Mouse (Mus musculus): ENCODE data around the gene Acp5. TPM values are rescaled to one million over a fixed set of nuclear protein-coding genes. Genes with fewer than 3 reads are reported as not detected.
"Not testable (repeated sequence)": the region's sequence is repeated elsewhere in the genome, so short reads cannot be mapped to it uniquely, and the experiment has no call there.

Gene Acp5
- under 1 TPM; 0.40 to 0.53 TPM for total RNA-seq (2021)
- long read RNA-seq, experiment 1: 0 reads
- long read RNA-seq, experiment 2, partial matches to known transcripts: 0 of 1 reads
- long read RNA-seq, experiment 2, other reads (novel, unspliced or antisense): 0 of 1 reads

GRCm38 (mm10) chr9:22135644-22136390 lies at the start of gene Acp5:
Gene Acp5, minus strand, starts transcription at chr9:22135711.
- DNase-seq (ENCODE audit: low spot score in 2 of 2): no peak
- intact Hi-C loops (cut with DNase I): no loop called here

GRCm38 (mm10) chr9:22172318-22172717 lies 36.8 kb upstream of the Acp5 start:
- intact Hi-C loops (cut with DNase I): no loop called here
- no peak for DNase-seq (ENCODE audit: low spot score in 2 of 2)

- intact Hi-C loops (cut with DNase I): no loop called here
- DNase-seq (ENCODE audit: low spot score in 2 of 2): no peak
These were observed 33.8 kb upstream of the Acp5 start for GRCm38 (mm10) chr9:22169327-22169726.

GRCm38 (mm10) chr9:22167751-22168150 lies 32.2 kb upstream of the Acp5 start:
- no peak for DNase-seq (ENCODE audit: low spot score in 2 of 2)
- intact Hi-C loops (cut with DNase I): no loop called here

- intact Hi-C loops (cut with DNase I): no loop called here
- no peak for DNase-seq (ENCODE audit: low spot score in 2 of 2)
These were observed 31.2 kb upstream of the Acp5 start for GRCm38 (mm10) chr9:22166686-22167085.

- DNase-seq (ENCODE audit: low spot score in 2 of 2): no peak
These were observed 30.5 kb upstream of the Acp5 start for GRCm38 (mm10) chr9:22165964-22166363.

GRCm38 (mm10) chr9:22164711-22165668 lies 29.5 kb upstream of the Acp5 start:
- intact Hi-C loops (cut with DNase I): no loop called here
- peak; percentile 43 to 52 for DNase-seq (ENCODE audit: low spot score in 2 of 2)

More at GRCm38 (mm10) chr9:22165964-22166363, 30.5 kb upstream of the Acp5 start:
- intact Hi-C loops (cut with DNase I): no loop called here

- no peak for DNase-seq (ENCODE audit: low spot score in 2 of 2)
- intact Hi-C loops (cut with DNase I): no loop called here
These were observed 27.4 kb upstream of the Acp5 start for GRCm38 (mm10) chr9:22162912-22163311.

- intact Hi-C loops (cut with DNase I): no loop called here
- DNase-seq (ENCODE audit: low spot score in 2 of 2): no peak
These were observed 26.8 kb upstream of the Acp5 start for GRCm38 (mm10) chr9:22162305-22162704.

- no peak for DNase-seq (ENCODE audit: low spot score in 2 of 2)
- intact Hi-C loops (cut with DNase I): no loop called here
These were observed 25.8 kb upstream of the Acp5 start for GRCm38 (mm10) chr9:22161299-22161698.

- intact Hi-C loops (cut with DNase I): loop anchor here (2.0 to 5.0 kb wide), 2 partner anchors 67 to 255 kb away; partner anchors contain the start of genes 9530077C05Rik and Zfp809
- no peak for DNase-seq (ENCODE audit: low spot score in 2 of 2)
These were observed 22.2 kb upstream of the Acp5 start for GRCm38 (mm10) chr9:22157516-22158265.

GRCm38 (mm10) chr9:22156497-22157245 lies 21.2 kb upstream of the Acp5 start, which contains the start of gene Pigyl:
Gene Pigyl, plus strand, starts transcription at chr9:22156846.
- peak; percentile 98 for DNase-seq (ENCODE audit: low spot score in 2 of 2)
- intact Hi-C loops (cut with DNase I): loop anchor here (2.0 to 5.0 kb wide), 2 partner anchors 68 to 256 kb away; partner anchors contain the start of genes 9530077C05Rik and Zfp809

GRCm38 (mm10) chr9:22155614-22156013 lies 20.1 kb upstream of the Acp5 start:
- intact Hi-C loops (cut with DNase I): loop anchor here (2.0 to 5.0 kb wide), 2 partner anchors 69 to 257 kb away; partner anchors contain the start of genes 9530077C05Rik and Zfp809
- DNase-seq (ENCODE audit: low spot score in 2 of 2): peak; percentile 78 to 81

- no peak for DNase-seq (ENCODE audit: low spot score in 2 of 2)
- intact Hi-C loops (cut with DNase I): no loop called here
These were observed 18.3 kb upstream of the Acp5 start for GRCm38 (mm10) chr9:22153810-22154209.

- intact Hi-C loops (cut with DNase I): no loop called here
- no peak for DNase-seq (ENCODE audit: low spot score in 2 of 2)
These were observed 15.4 kb upstream of the Acp5 start for GRCm38 (mm10) chr9:22150946-22151345.

- intact Hi-C loops (cut with DNase I); DNase-seq (ENCODE audit: low spot score in 2 of 2): not testable (repeated sequence)
These were observed 14.8 kb upstream of the Acp5 start for GRCm38 (mm10) chr9:22150249-22150693.

GRCm38 (mm10) chr9:22149426-22150248 lies 14.1 kb upstream of the Acp5 start:
- intact Hi-C loops (cut with DNase I): loop anchor here (10.0 kb wide), 1 partner anchor 165 kb away; the partner anchor contains the start of gene Rgl3
- no peak for DNase-seq (ENCODE audit: low spot score in 2 of 2)
